Mouse (Mus musculus) limb, embryonic 15.5 days (tissue): ENCODE measurements at regions not wholly inside any gene's neighbourhood (a gene's known extent, or its start where the extent isn't known, plus 50 kb on each side); places are given as distances from the start of the nearest gene placed in this dataset.
A peak's percentile ranks its signal among the peaks of the same experiment; 100 is the strongest.
"Not testable (repeated sequence)": the region's sequence is repeated elsewhere in the genome, so short reads cannot be mapped to it uniquely, and the experiment has no call there.

Experiments
- ATAC-seq: fragments of 200-750 bp; cut with Nextera tagmentation; 2 replicates; pipeline ENCODE4 v1.8.0; 2017; ENCODE audit warnings: low read depth, moderate TSS enrichment; ENCODE audit not compliant: insufficient number of reproducible peaks, low FRiP score, low TSS enrichment
- H3K27ac ChIP-seq: fragments of 300-500 bp; sonication (generic); 2 replicates; pipeline ENCODE4 v1.5.1; 2015; ENCODE audit warnings: moderate library complexity, mild to moderate bottlenecking, inconsistent platforms
- H3K27me3 ChIP-seq: fragments of 300-500 bp; sonication (generic); 2 replicates; pipeline ENCODE4 v1.6.1; 2015; ENCODE audit warnings: inconsistent platforms
- H3K36me3 ChIP-seq: fragments of 300-500 bp; sonication (generic); 2 replicates; pipeline ENCODE4 v1.6.1; 2015; ENCODE audit warnings: inconsistent platforms
- H3K4me1 ChIP-seq: fragments of 300-500 bp; sonication (generic); 2 replicates; pipeline ENCODE4 v1.6.1; 2015; ENCODE audit warnings: inconsistent platforms
- H3K4me2 ChIP-seq: fragments of 300-500 bp; sonication (generic); 2 replicates; pipeline ENCODE4 v1.6.1; 2015; ENCODE audit warnings: mild to moderate bottlenecking, inconsistent platforms
- H3K4me3 ChIP-seq: fragments of 300-500 bp; sonication (generic); 2 replicates; pipeline ENCODE4 v1.5.1; 2015; ENCODE audit warnings: mild to moderate bottlenecking, inconsistent platforms
- H3K9ac ChIP-seq: fragments of 300-500 bp; sonication (generic); 2 replicates; pipeline ENCODE4 v1.6.1; 2015; ENCODE audit warnings: inconsistent platforms
- H3K9me3 ChIP-seq: fragments of 300-500 bp; sonication (generic); 2 replicates; pipeline ENCODE4 v1.6.1; 2016; ENCODE audit warnings: inconsistent platforms
- WGBS: fragments of 180-500 bp; shearing (Covaris S2); methylation state at CpG from one replicate; pipeline ENCODE4 v1.1.7; 2015; 5-methylcytosine and 5-hydroxymethylcytosine counted together

- not testable (repeated sequence) for H3K27me3 ChIP-seq
These were observed 74.9 kb upstream of the Vmn1r3 start for GRCm38 (mm10) chr4:3260061-3260460.

GRCm38 (mm10) chr4:3252606-3253281 is 67.6 kb upstream of the Vmn1r3 start:
- H3K4me2 ChIP-seq, H3K9ac ChIP-seq, H3K27me3 ChIP-seq, H3K27ac ChIP-seq, H3K4me1 ChIP-seq, H3K4me3 ChIP-seq, H3K36me3 ChIP-seq: not testable (repeated sequence)
- peaks cover 26% of the 10 kb centered on the region for H3K9me3 ChIP-seq
- 87% methylated on average over 21 of the region's 21 CpGs for WGBS
- ATAC-seq = 0 out of 2 replicates have a peak, but pooled peaks have one; percentile 58

More at GRCm38 (mm10) chr4:3260061-3260460, 74.9 kb upstream of the Vmn1r3 start:
- ATAC-seq, H3K36me3 ChIP-seq, H3K4me3 ChIP-seq, H3K9ac ChIP-seq, H3K4me2 ChIP-seq, H3K9me3 ChIP-seq, H3K4me1 ChIP-seq, H3K27ac ChIP-seq: not testable (repeated sequence)
- WGBS = 71% methylated on average over 6 of the region's 6 CpGs

- H3K4me2 ChIP-seq, H3K27me3 ChIP-seq, H3K9ac ChIP-seq, H3K4me3 ChIP-seq, H3K36me3 ChIP-seq, H3K27ac ChIP-seq, ATAC-seq, H3K4me1 ChIP-seq: not testable (repeated sequence)
- WGBS = 51% methylated on average over 4 of the region's 4 CpGs
- H3K9me3 ChIP-seq = peaks cover 26% of the 10 kb centered on the region
These were observed 65.1 kb upstream of the Vmn1r3 start for GRCm38 (mm10) chr4:3250258-3250657.

GRCm38 (mm10) chr4:3242011-3242410 is 56.9 kb upstream of the Vmn1r3 start:
- not testable (repeated sequence) for H3K4me2 ChIP-seq, H3K9me3 ChIP-seq, H3K9ac ChIP-seq, H3K27me3 ChIP-seq, H3K4me1 ChIP-seq, ATAC-seq, H3K36me3 ChIP-seq, H3K27ac ChIP-seq, H3K4me3 ChIP-seq
- WGBS = 68% methylated on average over 6 of the region's 6 CpGs

GRCm38 (mm10) chr4:3241351-3241750 is 56.2 kb upstream of the Vmn1r3 start:
- WGBS = 72% methylated on average over 4 of the region's 4 CpGs
- H3K4me1 ChIP-seq, ATAC-seq: not testable (repeated sequence)

GRCm38 (mm10) chr4:3238493-3238892 is 53.3 kb upstream of the Vmn1r3 start:
- H3K36me3 ChIP-seq, H3K9ac ChIP-seq, H3K9me3 ChIP-seq, H3K27ac ChIP-seq, ATAC-seq, H3K4me1 ChIP-seq, H3K27me3 ChIP-seq, H3K4me3 ChIP-seq, H3K4me2 ChIP-seq: not testable (repeated sequence)
- WGBS = 67% methylated on average over 6 of the region's 6 CpGs

More at GRCm38 (mm10) chr4:3241351-3241750, 56.2 kb upstream of the Vmn1r3 start:
- H3K4me2 ChIP-seq, H3K9ac ChIP-seq, H3K9me3 ChIP-seq, H3K4me3 ChIP-seq, H3K27ac ChIP-seq, H3K36me3 ChIP-seq, H3K27me3 ChIP-seq: not testable (repeated sequence)

- not testable (repeated sequence) for H3K4me3 ChIP-seq, H3K9ac ChIP-seq, H3K4me2 ChIP-seq, H3K27me3 ChIP-seq, H3K9me3 ChIP-seq, H3K27ac ChIP-seq, H3K36me3 ChIP-seq, H3K4me1 ChIP-seq
- ATAC-seq = 0 out of 2 replicates have a peak, but pooled peaks have one; percentile 48
- WGBS = 20% methylated on average over 2 of the region's 2 CpGs
These were observed 51.1 kb upstream of the Vmn1r3 start for GRCm38 (mm10) chr4:3236148-3236779.
